Mouse (Mus musculus) CH12.LX (cell line): ENCODE data around the gene Fam189a2. TPM values are rescaled to one million over a fixed set of nuclear protein-coding genes. Genes with fewer than 3 reads are reported as not detected.

Source experiments
- DNase-seq: peaks from one replicate; pipeline ENCODE4 v3.0.0-alpha.2; 2013; ENCODE audit errors: extremely low read depth
- H3K27ac ChIP-seq: 2 replicates; pipeline ENCODE4 v1.5.1; 2012; ENCODE audit warnings: low read depth, mild to moderate bottlenecking, control low read depth, moderate library complexity; ENCODE audit not compliant: insufficient read depth
- H3K27me3 ChIP-seq: replicated peaks from 2 replicates; pipeline ENCODE3; 2012; ENCODE audit warnings: inconsistent platforms
- H3K36me3 ChIP-seq, 2 experiments: replicated peaks in 1 of 2; 2 replicates each; pipeline versions ENCODE3 to v1.6.1; 2012; ENCODE audit warnings: inconsistent platforms in 1 of 2, low read length in 1 of 2, mild to moderate bottlenecking in 1 of 2, mixed read lengths in 1 of 2, moderate library complexity in 1 of 2; ENCODE audit not compliant: control insufficient read depth in 1 of 2, insufficient read depth in 1 of 2
- H3K4me1 ChIP-seq, 2 experiments: 2 replicates each; pipeline ENCODE4 v1.6.1; 2012; ENCODE audit warnings: inconsistent platforms in 1 of 2, moderate library complexity in 1 of 2; ENCODE audit not compliant: insufficient read depth in 2 of 2, control insufficient read depth in 1 of 2
- H3K4me2 ChIP-seq: 2 replicates; pipeline ENCODE4 v1.6.1; 2012; ENCODE audit warnings: low read depth, mild to moderate bottlenecking, control low read depth; ENCODE audit not compliant: poor library complexity, insufficient read depth, severe bottlenecking
- H3K4me3 ChIP-seq, 3 experiments: fragments of 150-350 bp in 1 of 3; sonication (generic) in 1 of 3; replicated peaks in 1 of 3; 2 replicates each; pipeline versions ENCODE3 to v1.5.1; 2011 to 2012; ENCODE audit warnings: low read depth in 2 of 3, low read length in 2 of 3, mild to moderate bottlenecking in 2 of 3, moderate library complexity in 2 of 3, control low read depth in 1 of 3, improper control_type of control experiment in 1 of 3, inconsistent platforms in 1 of 3, mixed read lengths in 1 of 3; ENCODE audit not compliant: poor library complexity in 1 of 3
- H3K79me2 ChIP-seq: replicated peaks from 2 replicates; pipeline ENCODE4 v1.6.1; 2012; ENCODE audit warnings: mild to moderate bottlenecking, moderate library complexity; ENCODE audit not compliant: control insufficient read depth, poor library complexity, insufficient read depth, severe bottlenecking; ENCODE audit errors: extremely low read depth
- H3K9ac ChIP-seq: 2 replicates; pipeline ENCODE4 v1.6.1; 2012; ENCODE audit warnings: low read depth, mild to moderate bottlenecking, control low read depth, moderate library complexity; ENCODE audit not compliant: insufficient read depth
- H3K9me3 ChIP-seq: replicated peaks from 2 replicates; pipeline ENCODE3; 2012; ENCODE audit warnings: low read length, inconsistent platforms, mixed read lengths
- BHLHE40 ChIP-seq: IDR thresholded peaks from 2 replicates; pipeline ENCODE4 v1.6.1; 2011; ENCODE audit warnings: mild to moderate bottlenecking, low read depth, low read length, improper control_type of control experiment
- CHD1 ChIP-seq: IDR thresholded peaks from 2 replicates; pipeline ENCODE4 v1.6.1; 2012; ENCODE audit warnings: low read depth, low read length, improper control_type of control experiment, inconsistent platforms
- CHD2 ChIP-seq: IDR thresholded peaks from 2 replicates; pipeline ENCODE4 v1.6.1; 2011; ENCODE audit warnings: low read length, improper control_type of control experiment
- ELF1 ChIP-seq: IDR thresholded peaks from 2 replicates; pipeline ENCODE4 v1.6.1; 2014; ENCODE audit warnings: low read depth, mild to moderate bottlenecking, inconsistent platforms, low read length, improper control_type of control experiment
- EP300 ChIP-seq: IDR thresholded peaks from 2 replicates; pipeline ENCODE4 v1.6.1; 2011; ENCODE audit warnings: low read length, improper control_type of control experiment
- HCFC1 ChIP-seq: IDR thresholded peaks from 2 replicates; pipeline ENCODE4 v1.6.1; 2012; ENCODE audit warnings: low read depth, mild to moderate bottlenecking, inconsistent platforms, low read length, improper control_type of control experiment
- JUND ChIP-seq: conservative IDR thresholded peaks from 2 replicates; pipeline ENCODE4 v1.6.1; 2011; ENCODE audit warnings: low read depth, low read length, improper control_type of control experiment
- KAT2A ChIP-seq: IDR thresholded peaks from 2 replicates; pipeline ENCODE4 v1.6.1; 2012; ENCODE audit warnings: low read length, improper control_type of control experiment, inconsistent platforms; ENCODE audit not compliant: insufficient replicate concordance
- MAX ChIP-seq: IDR thresholded peaks from 2 replicates; pipeline ENCODE4 v1.6.1; 2011; ENCODE audit warnings: low read length, improper control_type of control experiment
- NELFE ChIP-seq: IDR thresholded peaks from 2 replicates; pipeline ENCODE4 v1.6.1; 2011; ENCODE audit warnings: low read depth, low read length, improper control_type of control experiment
- PAX5 ChIP-seq: IDR thresholded peaks from 2 replicates; pipeline ENCODE4 v1.6.1; 2012; ENCODE audit warnings: low read length, inconsistent platforms, mixed read lengths
- POLR2AphosphoS2 ChIP-seq: IDR thresholded peaks from 2 replicates; pipeline ENCODE4 v1.6.1; 2011; ENCODE audit warnings: low read depth, low read length, improper control_type of control experiment
- RCOR1 ChIP-seq: conservative IDR thresholded peaks from 2 replicates; pipeline ENCODE4 v1.6.1; 2012; ENCODE audit warnings: low read depth, mild to moderate bottlenecking, inconsistent platforms, low read length, improper control_type of control experiment
- SIN3A ChIP-seq: IDR thresholded peaks from 2 replicates; pipeline ENCODE4 v1.6.1; 2012; ENCODE audit warnings: low read length, improper control_type of control experiment, inconsistent platforms
- SMC3 ChIP-seq: IDR thresholded peaks from 2 replicates; pipeline ENCODE4 v1.6.1; 2011; ENCODE audit warnings: low read depth, low read length, improper control_type of control experiment
- TBP ChIP-seq: conservative IDR thresholded peaks from 2 replicates; pipeline ENCODE4 v1.6.1; 2011; ENCODE audit warnings: low read depth, low read length, improper control_type of control experiment
- TCF12 ChIP-seq: IDR thresholded peaks from 2 replicates; pipeline ENCODE4 v1.6.1; 2014; ENCODE audit warnings: low read depth, mild to moderate bottlenecking, inconsistent platforms, low read length, improper control_type of control experiment
- ZC3H11A ChIP-seq: IDR thresholded peaks from 2 replicates; pipeline ENCODE4 v1.6.1; 2012; ENCODE audit warnings: low read depth, mild to moderate bottlenecking, inconsistent platforms, low read length, improper control_type of control experiment
- ZMIZ1 ChIP-seq: IDR thresholded peaks from 2 replicates; pipeline ENCODE4 v1.6.1; 2012; ENCODE audit warnings: low read depth, mild to moderate bottlenecking, inconsistent platforms, low read length, improper control_type of control experiment
- ZNF384 ChIP-seq: IDR thresholded peaks from 2 replicates; pipeline ENCODE4 v1.6.1; 2012; ENCODE audit warnings: low read depth, low read length, improper control_type of control experiment, inconsistent platforms
- dilution Hi-C: fragments of 300-500 bp; cut with MboI; formaldehyde crosslinking; loops from 2 replicates; pipeline ENCODE4 v1.14.3; 2020; ENCODE audit warnings: low sequenced_read_pairs; ENCODE audit not compliant: extremely low pct_unique_long_range_greater_than_20kb, extremely low pct_ligation_motif_present
- in situ Hi-C: fragments of 300-500 bp; cut with MboI; formaldehyde crosslinking; loops from 3 replicates; pipeline ENCODE4 v1.14.3; 2019; ENCODE audit warnings: low sequenced_read_pairs, low pct_ligation_motif_present, low pct_unique_long_range_greater_than_20kb, mixed read lengths
- polyA plus RNA-seq: library from polyadenylated mRNA; unstranded; fragments of >175 nt; gene quantifications from 2 replicates; pipeline ENCODE4 v1.2.1, GENCODE M21; 2012; ENCODE audit warnings: low read depth; ENCODE audit not compliant: insufficient read length
- total RNA-seq, 2 experiments: library from RNA; depleted of rRNA; stranded (reverse); fragments of 300-350 nt in 1 of 2; fragments of >200 nt in 1 of 2; gene quantifications; 2 replicates each; pipeline ENCODE4 v1.2.3; 2012 to 2014

Fam189a2 gene
- total and polyA plus RNA-seq, 3 experiments: not detected

DNA sequence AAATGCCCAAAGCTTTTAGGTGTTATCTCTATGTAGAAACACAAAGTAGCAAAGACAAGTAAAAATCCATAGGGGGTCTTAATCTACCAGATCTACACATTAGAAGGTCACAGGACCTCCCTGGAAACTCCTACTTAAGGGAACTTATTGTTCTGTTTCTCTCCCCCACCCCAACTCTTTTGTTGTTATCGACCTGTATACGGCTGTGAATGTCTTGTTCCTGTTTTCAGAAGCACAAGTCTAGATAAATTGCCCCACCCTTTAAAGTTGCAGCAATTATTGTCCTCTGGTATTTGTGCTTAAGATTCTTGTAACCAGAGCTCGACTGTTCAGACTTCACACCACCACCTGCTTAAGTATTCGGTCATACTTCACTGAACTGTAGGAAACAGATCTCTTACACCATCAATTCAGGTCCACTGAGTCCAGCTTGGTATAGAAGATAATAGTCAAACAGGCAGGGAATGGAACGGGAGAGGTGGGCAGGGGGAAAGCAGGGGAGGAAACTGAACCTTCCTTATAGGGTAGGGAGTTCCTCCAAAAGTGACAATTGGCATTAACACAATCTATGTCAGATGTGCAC lies 1.9 kb upstream of the Fam189a2 start:
- H3K27me3 ChIP-seq: no peaks in the 10 kb centered on the region
- no peak for DNase-seq
- H3K27ac ChIP-seq: no peak overlapping the region
- dilution Hi-C loops (no loop called here), in situ Hi-C loops (no loop called here)
- no peak overlapping the region for H3K4me3 ChIP-seq
- H3K36me3 ChIP-seq: no peaks in the 10 kb centered on the region
- H3K79me2 ChIP-seq: no peaks in the 10 kb centered on the region
- TF ChIP-seq KAT2A (no peak), JUND (no peak), POLR2AphosphoS2 (no peak), ZC3H11A (no peak), ELF1 (no peak)
- no peaks in the 10 kb centered on the region for H3K4me1 ChIP-seq
- H3K9ac ChIP-seq: no peak overlapping the region
- H3K4me2 ChIP-seq: no peak overlapping the region
- H3K9me3 ChIP-seq: peaks cover 1% of the 10 kb centered on the region

GRCm38 (mm10) chr19:24030511-24030870 lies 328 bp downstream of the Fam189a2 start:
- Histone ChIP-seq H3K79me2 (no peaks in the 10 kb centered on the region), H3K9ac (no peak overlapping the region), H3K27me3 (no peaks in the 10 kb centered on the region), H3K36me3 (no peaks in the 10 kb centered on the region), H3K4me1 (peaks cover 0 to 5% of the 10 kb centered on the region in 2 experiments; a peak in 2 of 4 replicates), H3K27ac (no peak overlapping the region)
- no peak for TF ChIP-seq SMC3
- no peak for TF ChIP-seq MAX
- no peak for TF ChIP-seq EP300
- TF ChIP-seq RCOR1: no peak
- no peak for TF ChIP-seq HCFC1
- TF ChIP-seq ZNF384: no peak
- no peak for TF ChIP-seq CHD1
- TF ChIP-seq NELFE: no peak
- no peak for TF ChIP-seq BHLHE40
- TF ChIP-seq TBP: no peak
- no peak for TF ChIP-seq SIN3A
- TF ChIP-seq POLR2AphosphoS2: no peak
- TF ChIP-seq PAX5: no peak
- TF ChIP-seq ZMIZ1: no peak
- no peak for TF ChIP-seq TCF12
- no peak for TF ChIP-seq CHD2
- TF ChIP-seq, all 38 proteins: peak for 0
- H3K4me2 ChIP-seq: no peak overlapping the region
- dilution Hi-C loops (no loop called here), in situ Hi-C loops (no loop called here)
- DNase-seq: no peak
- H3K4me3 ChIP-seq: no peak overlapping the region
- peaks cover 1% of the 10 kb centered on the region for H3K9me3 ChIP-seq
